Mouse (Mus musculus) effector memory CD4-positive, alpha-beta T cell, adult 7 months (primary cell): Measurements from ENCODE around the gene Snai1. TPM values are rescaled to one million over a fixed set of nuclear protein-coding genes. Genes with fewer than 3 reads are reported as not detected.

ENCODE experiments used
- polyA plus RNA-seq: library from polyadenylated mRNA; unstranded; fragments of 100-300 nt; shearing (Covaris generic); gene quantifications from one replicate; pipeline ENCODE4 v1.2.1, GENCODE M21; 2017

Gene Snai1
- polyA plus RNA-seq: not detected

GRCm38 (mm10) chr2:167537476-167538297 is at the start of gene Snai1:
Snai1 (plus strand) TSS chr2:167538195.

GRCm38 (mm10) chr2:167491757-167492708 is 46.0 kb upstream of the Snai1 start, which contains the start of gene Rnf114:
Rnf114 (plus strand) TSS chr2:167492645.

GRCm38 (mm10) chr2:167492713-167493636 is 45.0 kb upstream of the Snai1 start, which contains the start of gene Spata2:
Spata2 (minus strand) TSS chr2:167492887.

Other genes starting within 250 kb of the Snai1 start
- 39.1 TPM for gene B4galt5, start 189.0 kb upstream of the Snai1 start, polyA plus RNA-seq
- gene Slc9a8, start 116.5 kb upstream of the Snai1 start, polyA plus RNA-seq: 43.1 TPM
- 198 TPM for gene Rnf114, start 45.5 kb upstream of the Snai1 start, polyA plus RNA-seq
- gene Spata2, start 45.3 kb upstream of the Snai1 start, polyA plus RNA-seq: 49.9 TPM
- gene Ube2v1, start 93.9 kb downstream of the Snai1 start, polyA plus RNA-seq: 206 TPM
- gene Gm20431, start 123.3 kb downstream of the Snai1 start, polyA plus RNA-seq: 28.2 TPM
- gene Cebpb, start 150.7 kb downstream of the Snai1 start, polyA plus RNA-seq: 94.0 TPM
- 95.8 TPM for gene Tmem189, start 151.6 kb downstream of the Snai1 start, polyA plus RNA-seq